Mouse (Mus musculus): ENCODE data around the gene Gm5148. TPM values are rescaled to one million over a fixed set of nuclear protein-coding genes. Genes with fewer than 3 reads are reported as not detected.

Gene Gm5148
- polyA plus RNA-seq, 1 experiment, result 0.02 TPM

DNA sequence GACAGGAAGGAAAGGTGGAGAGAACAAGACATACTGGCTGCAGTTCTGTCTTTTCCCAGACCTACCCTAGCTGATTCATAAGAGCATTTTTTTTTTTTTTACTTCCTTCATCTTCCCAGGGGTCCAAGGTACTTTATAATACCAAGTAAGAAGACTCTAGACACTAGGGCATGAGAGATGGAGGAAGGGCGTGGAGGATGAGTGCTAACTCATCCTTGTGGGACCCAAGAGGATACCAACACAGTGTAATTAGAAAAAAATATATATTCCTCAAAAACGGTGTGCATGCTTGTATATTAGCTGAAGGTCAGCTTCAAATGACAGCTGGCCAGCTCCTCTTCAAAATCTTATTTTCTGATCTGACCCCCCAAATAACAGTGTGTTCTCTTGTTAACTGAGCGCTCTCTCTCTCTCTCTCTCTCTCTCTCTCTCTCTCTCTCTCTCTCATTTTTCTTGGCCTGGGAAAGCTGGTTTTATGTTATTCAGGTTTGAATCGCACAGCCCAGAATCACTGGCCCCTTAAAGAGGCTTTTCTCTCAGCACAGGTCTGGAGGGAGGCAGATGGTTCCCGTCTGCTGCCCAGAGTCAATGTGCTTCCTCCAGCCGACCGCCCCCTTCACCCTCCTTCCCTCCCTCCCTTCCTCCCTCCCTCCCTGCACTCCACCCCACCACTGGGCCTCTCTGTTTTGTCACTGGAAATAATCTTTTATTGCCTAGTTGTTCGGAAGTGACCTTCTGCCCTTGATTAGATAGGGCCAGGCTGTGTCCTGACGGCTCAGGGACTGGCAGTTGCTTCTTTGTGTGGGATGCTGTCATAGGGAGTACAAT lies 57.8 kb downstream of the Gm5148 start:
- H3K9me3 ChIP-seq (ENCODE audit: control insufficient read depth, low read length), result no peaks in the 10 kb centered on the region
- peaks cover 40% of the 10 kb centered on the region for H3K27me3 ChIP-seq (ENCODE audit: control insufficient read depth)
- no peaks in the 10 kb centered on the region for H3K36me3 ChIP-seq (ENCODE audit: control insufficient read depth)
- TF ChIP-seq TAL1 (IDR thresholded peaks at IDR 0.05; ENCODE audit: low read length), result no peak
- no peak for TF ChIP-seq GATA1 (IDR thresholded peaks at IDR 0.05; ENCODE audit: low read length)
- H3K4me3 ChIP-seq (replicated peaks), result no peak overlapping the region
- H3K4me1 ChIP-seq (ENCODE audit: control insufficient read depth), result peaks cover 3% of the 10 kb centered on the region

Other genes with a start within 250 kb of the Gm5148 start
- 0.04 and 0.06 TPM in 2 replicates for gene Spry1, start 84.5 kb downstream of the Gm5148 start, polyA plus RNA-seq (2012)

Data from erythroblast, embryonic 14.5 days (primary cell).